Mouse (Mus musculus): Measurements from ENCODE around the gene Wdr45b. TPM values are rescaled to one million over a fixed set of nuclear protein-coding genes. Genes with fewer than 3 reads are reported as not detected.

The Wdr45b gene
- 54.2 to 59.0 TPM (median 54.9 TPM) in 4 replicates for total RNA-seq (2023; ENCODE audit: inconsistent age)

GRCm38 (mm10) chr11:121354091-121354707 lies at the start of gene Wdr45b:
Wdr45b (minus strand) TSS chr11:121354445.

GRCm38 (mm10) chr11:121387750-121388553 lies 33.7 kb upstream of the Wdr45b start, which contains the start of gene Rab40b:
Rab40b (minus strand) TSS chr11:121388251.

Other genes with a start within 250 kb of the Wdr45b start
- not detected in 4 replicates for gene Tex19.2, start 235.8 kb downstream of the Wdr45b start, total RNA-seq (2023; ENCODE audit: inconsistent age)
- not detected in 4 replicates for gene Tex19.1, start 208.3 kb downstream of the Wdr45b start, total RNA-seq (2023; ENCODE audit: inconsistent age)
- gene Uts2r, start 194.2 kb downstream of the Wdr45b start, total RNA-seq (2023; ENCODE audit: inconsistent age) = not detected in 4 replicates
- 12.4 to 20.5 TPM (median 17.1 TPM) in 4 replicates for gene Hexdc, start 150.0 kb downstream of the Wdr45b start, total RNA-seq (2023; ENCODE audit: inconsistent age)
- gene Ogfod3, start 149.7 kb downstream of the Wdr45b start, total RNA-seq (2023; ENCODE audit: inconsistent age) = 7.9 to 11.9 TPM (median 9.4 TPM) in 4 replicates
- gene Cybc1, start 125.1 kb downstream of the Wdr45b start, total RNA-seq (2023; ENCODE audit: inconsistent age) = 101 to 128 TPM (median 103 TPM) in 4 replicates
- gene Narf, start 117.2 kb downstream of the Wdr45b start, total RNA-seq (2023; ENCODE audit: inconsistent age) = 35.9 to 45.9 TPM (median 43.5 TPM) in 4 replicates
- gene Foxk2, start 94.5 kb downstream of the Wdr45b start, total RNA-seq (2023; ENCODE audit: inconsistent age) = 35.8 to 44.3 TPM (median 39.1 TPM) in 4 replicates
- not detected in 4 replicates for gene Rab40b, start 33.8 kb upstream of the Wdr45b start, total RNA-seq (2023; ENCODE audit: inconsistent age)
- 4.6 to 6.5 TPM (median 5.3 TPM) in 4 replicates for gene Fn3krp, start 67.0 kb upstream of the Wdr45b start, total RNA-seq (2023; ENCODE audit: inconsistent age)
- not detected in 4 replicates for gene Fn3k, start 80.5 kb upstream of the Wdr45b start, total RNA-seq (2023; ENCODE audit: inconsistent age)
- 31.9 to 36.7 TPM (median 35.6 TPM) in 4 replicates for gene Tbcd, start 97.5 kb upstream of the Wdr45b start, total RNA-seq (2023; ENCODE audit: inconsistent age)
- gene Zfp750, start 164.9 kb upstream of the Wdr45b start, total RNA-seq (2023; ENCODE audit: inconsistent age) = not detected in 4 replicates

Measured in B cell, adult (primary cell).